Mouse (Mus musculus): ENCODE measurements around the gene Parp6. TPM values are rescaled to one million over a fixed set of nuclear protein-coding genes. Genes with fewer than 3 reads are reported as not detected.

The Parp6 gene
- polyA plus RNA-seq, 1 experiment from 2014 or later = 14.3 TPM

- WGBS = 89% methylated on average over 4 of the region's 4 CpGs
- Histone ChIP-seq H3K27ac (ENCODE audit: low read depth, low read length) (no peak overlapping the region), H3K9ac (ENCODE audit: low read depth, low read length) (no peak overlapping the region), H3K36me3 (ENCODE audit: control insufficient read depth, insufficient read depth) (peaks cover 81% of the 10 kb centered on the region), H3K4me1 (replicated peaks; ENCODE audit: control insufficient read depth, insufficient read depth, low read length) (no peaks in the 10 kb centered on the region), H3K27me3 (replicated peaks; ENCODE audit: control insufficient read depth, insufficient read depth, low read length) (no peaks in the 10 kb centered on the region), H3K4me3 (ENCODE audit: low read depth, low read length) (no peak overlapping the region), H3K9me3 (ENCODE audit: control insufficient read depth) (no peaks in the 10 kb centered on the region), H3K4me2 (replicated peaks; ENCODE audit: low read depth) (no peak overlapping the region)
- peak; percentile 68 for TF ChIP-seq CTCF (IDR thresholded peaks at IDR 0.05; ENCODE audit: low read depth)
- no peak for ATAC-seq
These were observed 52.1 kb downstream of the Parp6 start for GRCm38 (mm10) chr9:59669172-59669571.

GRCm38 (mm10) chr9:59672195-59672894 is 55.3 kb downstream of the Parp6 start:
- H3K36me3 ChIP-seq (ENCODE audit: control insufficient read depth, insufficient read depth) = peaks cover 85% of the 10 kb centered on the region
- no peak for ATAC-seq
- 91% methylated on average over 12 of the region's 12 CpGs for WGBS
- H3K9me3 ChIP-seq (ENCODE audit: control insufficient read depth) = no peaks in the 10 kb centered on the region
- H3K4me2 ChIP-seq (replicated peaks; ENCODE audit: low read depth) = no peak overlapping the region
- no peaks in the 10 kb centered on the region for H3K4me1 ChIP-seq (replicated peaks; ENCODE audit: control insufficient read depth, insufficient read depth, low read length)
- H3K27ac ChIP-seq (ENCODE audit: low read depth, low read length) = no peak overlapping the region
- no peak overlapping the region for H3K9ac ChIP-seq (ENCODE audit: low read depth, low read length)
- no peaks in the 10 kb centered on the region for H3K27me3 ChIP-seq (replicated peaks; ENCODE audit: control insufficient read depth, insufficient read depth, low read length)
- H3K4me3 ChIP-seq (ENCODE audit: low read depth, low read length) = no peak overlapping the region
- no peak for TF ChIP-seq CTCF (IDR thresholded peaks at IDR 0.05; ENCODE audit: low read depth)

DNA sequence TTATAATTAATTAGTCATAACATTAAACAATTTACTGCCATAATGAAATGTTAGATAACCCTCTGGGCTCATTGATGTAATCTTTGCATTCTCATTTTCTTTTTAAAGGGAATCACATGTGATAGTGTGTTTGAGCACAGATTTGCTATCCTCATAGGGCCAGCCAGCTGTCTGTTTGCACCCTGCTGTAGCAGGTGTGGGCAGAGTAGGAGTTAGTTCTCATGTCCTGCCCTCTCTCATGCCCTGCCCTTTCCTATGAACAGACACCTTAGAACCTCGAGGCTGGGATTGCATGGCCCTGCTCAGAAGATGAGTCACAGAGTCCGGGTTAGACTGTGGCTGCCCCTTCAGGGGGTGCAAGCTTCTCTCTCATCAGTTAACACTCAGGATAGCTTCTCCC is 56.3 kb downstream of the Parp6 start:
- WGBS = 37% methylated on average over 2 of the region's 2 CpGs

GRCm38 (mm10) chr9:59675598-59675997 is 58.5 kb downstream of the Parp6 start:
- Histone ChIP-seq H3K4me1 (replicated peaks; ENCODE audit: control insufficient read depth, insufficient read depth, low read length) (0 out of 2 replicates have a peak, but pooled peaks cover 5% of the 10 kb centered on the region), H3K4me3 (ENCODE audit: low read depth, low read length) (no peak overlapping the region), H3K36me3 (ENCODE audit: control insufficient read depth, insufficient read depth) (peaks cover 71% of the 10 kb centered on the region), H3K9me3 (ENCODE audit: control insufficient read depth) (no peaks in the 10 kb centered on the region), H3K4me2 (replicated peaks; ENCODE audit: low read depth) (no peak overlapping the region), H3K9ac (ENCODE audit: low read depth, low read length) (no peak overlapping the region), H3K27ac (ENCODE audit: low read depth, low read length) (no peak overlapping the region), H3K27me3 (replicated peaks; ENCODE audit: control insufficient read depth, insufficient read depth, low read length) (no peaks in the 10 kb centered on the region)
- no peak for ATAC-seq
- TF ChIP-seq CTCF (IDR thresholded peaks at IDR 0.05; ENCODE audit: low read depth) = no peak
- 90% methylated on average over 14 of the region's 14 CpGs for WGBS

More for the DNA sequence above, 56.3 kb downstream of the Parp6 start:
- no peak overlapping the region for H3K27ac ChIP-seq (ENCODE audit: low read depth, low read length)
- H3K9ac ChIP-seq (ENCODE audit: low read depth, low read length) = no peak overlapping the region
- no peak for ATAC-seq
- no peaks in the 10 kb centered on the region for H3K27me3 ChIP-seq (replicated peaks; ENCODE audit: control insufficient read depth, insufficient read depth, low read length)
- no peak overlapping the region for H3K4me3 ChIP-seq (ENCODE audit: low read depth, low read length)
- H3K4me2 ChIP-seq (replicated peaks; ENCODE audit: low read depth) = no peak overlapping the region
- H3K36me3 ChIP-seq (ENCODE audit: control insufficient read depth, insufficient read depth) = peaks cover 84% of the 10 kb centered on the region
- no peaks in the 10 kb centered on the region for H3K4me1 ChIP-seq (replicated peaks; ENCODE audit: control insufficient read depth, insufficient read depth, low read length)
- TF ChIP-seq CTCF (IDR thresholded peaks at IDR 0.05; ENCODE audit: low read depth) = no peak
- H3K9me3 ChIP-seq (ENCODE audit: control insufficient read depth) = no peaks in the 10 kb centered on the region

DNA sequence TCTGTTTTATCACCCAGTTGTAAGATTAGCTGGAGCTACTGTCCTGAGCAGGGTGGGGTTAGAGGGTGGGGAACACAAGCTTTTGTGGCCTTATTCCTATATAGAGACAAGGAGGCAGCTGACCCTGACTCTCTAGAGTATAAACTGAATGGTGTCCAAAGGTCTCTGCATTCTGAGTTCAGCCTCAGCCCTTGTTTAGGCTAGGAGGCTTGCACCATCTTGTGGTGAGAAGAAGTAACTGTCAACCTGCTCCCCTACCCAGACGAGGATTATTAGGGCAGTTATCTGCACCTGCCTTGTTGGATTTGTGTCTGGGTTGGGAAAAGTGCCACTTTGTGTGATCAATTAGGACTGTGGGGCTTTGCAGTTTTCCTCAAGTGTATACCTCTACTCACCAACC is 61.2 kb downstream of the Parp6 start:
- 12% methylated on average over 1 of the region's 1 CpGs for WGBS
- peak; percentile 66 for ATAC-seq

GRCm38 (mm10) chr9:59679678-59680533 is 62.8 kb downstream of the Parp6 start, which contains the start of gene Gramd2:
TSS of gene Gramd2 (plus strand) at chr9:59680144.
- peak within 1 kb of the TSS; percentile 49 for H3K4me3 ChIP-seq (ENCODE audit: low read depth, low read length)
- H3K36me3 ChIP-seq (ENCODE audit: control insufficient read depth, insufficient read depth) = peaks cover 31% of the 10 kb centered on the region
- TF ChIP-seq CTCF (IDR thresholded peaks at IDR 0.05; ENCODE audit: low read depth) = peak; percentile 17; the same call in 1 of the 2 replicates
- no peak within 1 kb of the TSS for H3K27ac ChIP-seq (ENCODE audit: low read depth, low read length)
- H3K9me3 ChIP-seq (ENCODE audit: control insufficient read depth) = no peaks in the 10 kb centered on the region
- 2% methylated on average over 47 of the region's 47 CpGs for WGBS
- 0 out of 2 replicates have a peak, but pooled peaks cover 5% of the 10 kb centered on the region for H3K4me1 ChIP-seq (replicated peaks; ENCODE audit: control insufficient read depth, insufficient read depth, low read length)
- H3K27me3 ChIP-seq (replicated peaks; ENCODE audit: control insufficient read depth, insufficient read depth, low read length) = no peaks in the 10 kb centered on the region
- peak within 1 kb of the TSS; percentile 48 for H3K9ac ChIP-seq (ENCODE audit: low read depth, low read length)
- H3K4me2 ChIP-seq (replicated peaks; ENCODE audit: low read depth) = peak within 1 kb of the TSS; percentile 94
- peak; percentile 68 for ATAC-seq

More for the DNA sequence above, 61.2 kb downstream of the Parp6 start:
- Histone ChIP-seq H3K27ac (ENCODE audit: low read depth, low read length) (no peak overlapping the region), H3K9me3 (ENCODE audit: control insufficient read depth) (no peaks in the 10 kb centered on the region), H3K36me3 (ENCODE audit: control insufficient read depth, insufficient read depth) (peaks cover 44% of the 10 kb centered on the region), H3K4me1 (replicated peaks; ENCODE audit: control insufficient read depth, insufficient read depth, low read length) (0 out of 2 replicates have a peak, but pooled peaks cover 5% of the 10 kb centered on the region), H3K27me3 (replicated peaks; ENCODE audit: control insufficient read depth, insufficient read depth, low read length) (no peaks in the 10 kb centered on the region), H3K4me3 (ENCODE audit: low read depth, low read length) (no peak overlapping the region), H3K4me2 (replicated peaks; ENCODE audit: low read depth) (no peak overlapping the region), H3K9ac (ENCODE audit: low read depth, low read length) (no peak overlapping the region)
- TF ChIP-seq CTCF (IDR thresholded peaks at IDR 0.05; ENCODE audit: low read depth) = peak; percentile 91
